Mouse (Mus musculus): ENCODE measurements at regions not wholly inside any gene's neighbourhood (a gene's known extent, or its start where the extent isn't known, plus 50 kb on each side); places are given as distances from the start of the nearest gene placed in this dataset.

- peak in 1 of 2 experiments; percentile 5 for DNase-seq
Measured at GRCm38 (mm10) chr2:133614672-133615071, 62.7 kb downstream of the Bmp2 start.

GRCm38 (mm10) chr2:133615299-133615698 lies 63.3 kb downstream of the Bmp2 start:
- DNase-seq, result no peak

GRCm38 (mm10) chr2:133617317-133617835 lies 65.4 kb downstream of the Bmp2 start:
- DNase-seq, result no peak

GRCm38 (mm10) chr2:133622523-133622922 lies 70.6 kb downstream of the Bmp2 start:
- DNase-seq, result no peak

GRCm38 (mm10) chr2:133625542-133625941 lies 73.6 kb downstream of the Bmp2 start:
- DNase-seq, result peak in 1 of 2 experiments; percentile 2

- no peak for DNase-seq
Measured at GRCm38 (mm10) chr2:133628874-133629273, 76.9 kb downstream of the Bmp2 start.

- peak in 1 of 2 experiments; percentile 20 for DNase-seq
Measured at GRCm38 (mm10) chr2:133635434-133635833, 83.5 kb downstream of the Bmp2 start.

GRCm38 (mm10) chr2:133649874-133650481 lies 98.0 kb downstream of the Bmp2 start:
- DNase-seq, result no peak

GRCm38 (mm10) chr2:133666331-133667054 lies 114.5 kb downstream of the Bmp2 start:
- no peak for DNase-seq

GRCm38 (mm10) chr2:133667055-133667395 lies 115.1 kb downstream of the Bmp2 start:
- no peak for DNase-seq

- no peak for DNase-seq
Measured at GRCm38 (mm10) chr2:133669821-133670220, 117.9 kb downstream of the Bmp2 start.

- DNase-seq, result no peak
Measured at GRCm38 (mm10) chr2:133671528-133671927, 119.6 kb downstream of the Bmp2 start.

GRCm38 (mm10) chr2:133684367-133684766 lies 132.4 kb downstream of the Bmp2 start:
- no peak for DNase-seq

- DNase-seq, result no peak
Measured at GRCm38 (mm10) chr2:133688121-133688787, 136.3 kb downstream of the Bmp2 start.

GRCm38 (mm10) chr2:133688788-133689155 lies 136.8 kb downstream of the Bmp2 start:
- no peak for DNase-seq

- no peak for DNase-seq
Measured at GRCm38 (mm10) chr2:133708735-133709584, 157.0 kb downstream of the Bmp2 start.

GRCm38 (mm10) chr2:133716243-133716642 lies 164.3 kb downstream of the Bmp2 start:
- no peak for DNase-seq

GRCm38 (mm10) chr2:133717076-133717475 lies 165.1 kb downstream of the Bmp2 start:
- no peak for DNase-seq

GRCm38 (mm10) chr2:133724310-133724709 lies 172.4 kb downstream of the Bmp2 start:
- DNase-seq, result peak in 1 of 2 experiments; percentile 18

- no peak for DNase-seq
Measured at GRCm38 (mm10) chr2:133724757-133725156, 172.8 kb downstream of the Bmp2 start.

- no peak for DNase-seq
Measured at GRCm38 (mm10) chr2:133734469-133735225, 182.7 kb downstream of the Bmp2 start.

- DNase-seq, result no peak
Measured at GRCm38 (mm10) chr2:133738839-133739430, 187.0 kb downstream of the Bmp2 start.
